Mouse (Mus musculus): ENCODE results near the gene Fam173b.
"Not testable (repeated sequence)": the region's sequence is repeated elsewhere in the genome, so short reads cannot be mapped to it uniquely, and the experiment has no call there.

Gene Fam173b

GRCm38 (mm10) chr15:31601646-31602374 is at the start of gene Fam173b, which contains the start of gene Cct5:
TSS of gene Fam173b (plus strand) at chr15:31601852.
TSS of gene Cct5 (minus strand) at chr15:31601804.
- DNase-seq (ENCODE audit: low read depth, low spot score) = peak; percentile 97

GRCm38 (mm10) chr15:31554855-31555254 is 46.8 kb upstream of the Fam173b start:
- no peak for DNase-seq (ENCODE audit: low read depth, low spot score)

GRCm38 (mm10) chr15:31561390-31561789 is 40.3 kb upstream of the Fam173b start:
- DNase-seq (ENCODE audit: low read depth, low spot score) = no peak

- no peak for DNase-seq (ENCODE audit: low read depth, low spot score)
Measured at GRCm38 (mm10) chr15:31561976-31562375, 39.7 kb upstream of the Fam173b start.

- DNase-seq (ENCODE audit: low read depth, low spot score) = no peak
Measured at GRCm38 (mm10) chr15:31562847-31563246, 38.8 kb upstream of the Fam173b start.

GRCm38 (mm10) chr15:31563577-31564546 is 37.8 kb upstream of the Fam173b start:
- DNase-seq (ENCODE audit: low read depth, low spot score) = no peak

- DNase-seq (ENCODE audit: low read depth, low spot score) = no peak
Measured at GRCm38 (mm10) chr15:31565184-31565583, 36.5 kb upstream of the Fam173b start, which contains the start of gene Cmbl. TSS of gene Cmbl (plus strand) at chr15:31565389.

GRCm38 (mm10) chr15:31565786-31566185 is 35.9 kb upstream of the Fam173b start:
- DNase-seq (ENCODE audit: low read depth, low spot score) = no peak

- DNase-seq (ENCODE audit: low read depth, low spot score) = no peak
Measured at GRCm38 (mm10) chr15:31567431-31567830, 34.2 kb upstream of the Fam173b start.

- no peak for DNase-seq (ENCODE audit: low read depth, low spot score)
Measured at GRCm38 (mm10) chr15:31568581-31568996, 33.1 kb upstream of the Fam173b start.

GRCm38 (mm10) chr15:31569325-31570022 is 32.2 kb upstream of the Fam173b start:
- no peak for DNase-seq (ENCODE audit: low read depth, low spot score)

GRCm38 (mm10) chr15:31570959-31571358 is 30.7 kb upstream of the Fam173b start:
- no peak for DNase-seq (ENCODE audit: low read depth, low spot score)

GRCm38 (mm10) chr15:31571906-31572722 is 29.5 kb upstream of the Fam173b start:
- no peak for DNase-seq (ENCODE audit: low read depth, low spot score)

GRCm38 (mm10) chr15:31573287-31573686 is 28.4 kb upstream of the Fam173b start:
- no peak for DNase-seq (ENCODE audit: low read depth, low spot score)

GRCm38 (mm10) chr15:31573692-31574091 is 28.0 kb upstream of the Fam173b start:
- no peak for DNase-seq (ENCODE audit: low read depth, low spot score)

- DNase-seq (ENCODE audit: low read depth, low spot score) = no peak
Measured at GRCm38 (mm10) chr15:31576076-31576475, 25.6 kb upstream of the Fam173b start.

GRCm38 (mm10) chr15:31581086-31581485 is 20.6 kb upstream of the Fam173b start:
- not testable (repeated sequence) for DNase-seq (ENCODE audit: low read depth, low spot score)

- DNase-seq (ENCODE audit: low read depth, low spot score) = no peak
Measured at GRCm38 (mm10) chr15:31583304-31584085, 18.2 kb upstream of the Fam173b start.

- no peak for DNase-seq (ENCODE audit: low read depth, low spot score)
Measured at GRCm38 (mm10) chr15:31585238-31585637, 16.4 kb upstream of the Fam173b start.

- no peak for DNase-seq (ENCODE audit: low read depth, low spot score)
Measured at GRCm38 (mm10) chr15:31586088-31586487, 15.6 kb upstream of the Fam173b start.

All from retina, adult 2 months (tissue).